Mouse (Mus musculus): ENCODE data around the gene Evx2.

DNA sequence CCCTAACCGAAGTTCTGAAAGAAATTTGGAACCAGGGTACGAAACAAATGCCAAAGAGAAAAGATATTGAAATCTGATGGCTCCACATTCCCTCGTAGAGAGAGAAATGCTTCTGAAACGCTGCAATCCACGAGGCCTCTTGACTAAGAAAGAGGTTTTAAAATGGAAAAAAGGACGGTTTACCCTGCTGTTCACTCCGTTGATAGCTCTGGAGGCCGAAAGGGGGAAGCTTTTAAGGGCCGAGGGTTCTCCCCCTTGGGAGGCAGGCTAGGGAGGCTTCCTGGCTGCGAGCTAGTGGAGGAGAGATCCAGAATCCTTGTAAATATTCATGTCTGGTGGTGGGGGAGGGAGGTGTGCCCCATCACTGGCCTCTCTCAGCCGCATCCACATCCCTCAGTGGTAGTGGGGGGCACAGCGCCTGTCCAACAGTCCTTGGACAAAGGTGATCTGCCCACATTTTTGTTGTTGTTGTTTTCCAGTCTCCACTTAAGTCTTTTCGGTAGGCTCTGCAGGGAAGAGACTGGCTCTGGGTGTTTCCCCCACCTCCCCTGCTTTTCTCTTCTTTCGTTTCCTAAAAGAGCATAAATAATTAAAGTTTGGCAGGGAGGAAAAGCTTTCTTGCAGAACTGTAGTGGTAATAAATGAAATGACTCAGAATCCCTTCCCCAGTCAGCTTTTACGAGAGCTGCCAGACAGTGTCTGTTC lies 19.7 kb upstream of the Evx2 start, which contains the start of gene Hoxd11:
- no peak for TF ChIP-seq CTCF (IDR thresholded peaks at IDR 0.05; ENCODE audit: control insufficient read depth, insufficient read depth, insufficient replicate concordance, low read depth, low read length)
- TF ChIP-seq POLR2A (IDR thresholded peaks at IDR 0.05; ENCODE audit: control insufficient read depth, low read depth, low read length), result no peak

All from testis, adult 2 months (tissue).